Comparison of ENCODE assay signal across 14 mouse cellular contexts in the genomic region with DNA sequence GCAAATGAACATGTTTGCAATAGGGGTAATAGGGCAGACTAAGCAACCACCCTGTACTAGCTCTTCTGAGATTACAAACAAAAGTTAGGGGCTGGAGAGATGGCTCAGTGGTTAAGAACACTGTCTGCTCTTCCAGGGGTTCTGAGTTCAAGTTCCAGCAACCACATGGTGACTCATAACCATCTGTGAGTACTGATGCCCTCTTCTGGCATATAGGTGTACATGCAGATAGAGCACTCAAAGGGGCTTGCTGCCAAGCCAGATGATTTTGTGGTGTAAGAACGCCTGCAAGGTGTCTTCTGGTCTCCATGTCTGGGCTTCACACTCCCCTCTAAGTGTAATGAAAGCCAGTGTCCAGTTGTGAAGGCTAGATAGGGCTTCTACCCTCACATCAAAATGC. TPM values are rescaled to one million over a fixed set of nuclear protein-coding genes. Genes with fewer than 3 reads are reported as not detected.
DNase-seq lines count a peak whose midpoint lies in the region; ATAC-seq and TF ChIP-seq lines count a peak whose summit lies in the region.
"Had no signal": no experiment of that assay in that cellular context is flagged by ENCODE, and none has a peak within 500 bp of the region (broad histone marks: within the 10 kb centered on the region; RNA-seq: fewer than 3 reads in every experiment).

No protein-coding gene starts in this region.

- no peak overlapping the region for H3K27ac ChIP-seq in left cerebral cortex, adult 2 months
- H3K27ac ChIP-seq: embryonic facial prominence, embryonic 10.5 days; midbrain, embryonic 13.5 days had no signal

- TF ChIP-seq POLR2A in brain, embryonic 14.5 days (IDR thresholded peaks at IDR 0.05; ENCODE audit: borderline replicate concordance, extremely low read depth, insufficient read depth, insufficient read length, poor library complexity, severe bottlenecking): no peak

- peak; percentile 25 for DNase-seq in embryo, embryonic 10.5 days (ENCODE audit: low spot score)
- DNase-seq in embryo, embryonic 10 days (ENCODE audit: low spot score): no peak
- no peak for DNase-seq in left cerebral cortex, adult 2 months (ENCODE audit: extremely low spot score in 1 of 2, low spot score in 2 of 2)
- no peak for DNase-seq in left cerebral cortex, adult 11 months (ENCODE audit: low spot score)
- peak; percentile 16 to 19 for DNase-seq in B cell, adult 2 months
- no peak for DNase-seq in brain, embryonic 14.5 days (ENCODE audit: low read depth)
- DNase-seq in layer of hippocampus, adult 11-12 months (ENCODE audit: low spot score): no peak
- DNase-seq: adrenal gland, adult 2 months; gastrocnemius, postnatal 25 days; heart, postnatal 14 days; kidney, adult 8-10 months had no signal

- no peak overlapping the region for H3K4me3 ChIP-seq in left cerebral cortex, adult 2 months
- H3K4me3 ChIP-seq: embryonic facial prominence, embryonic 10.5 days; midbrain, embryonic 13.5 days had no signal

- peak; percentile 56 for TF ChIP-seq CTCF in left cerebral cortex, adult 2 months (IDR thresholded peaks at IDR 0.05)
- peak; percentile 25; the same call in 1 of the 2 replicates for TF ChIP-seq CTCF in brain, embryonic 14.5 days (IDR thresholded peaks at IDR 0.05; ENCODE audit: borderline replicate concordance, extremely low read depth, insufficient read depth, insufficient read length)

- intact Hi-C loops in left cerebral cortex, adult 2 months (cut with DNase I): no loop called here

- ATAC-seq in activated CD4-positive, CD25-positive, alpha-beta regulatory T cell, adult 4 months: no peak
- ATAC-seq: midbrain, embryonic 13.5 days had no signal

RNA-seq across cellular contexts. Expression of a gene that starts 11.4 kb away (rescaled TPM):
- 100 to 1,000 TPM; 279 to 291 TPM for total RNA-seq in left cerebral cortex, adult 2 months (2021)
- polyA plus RNA-seq in brain, embryonic 14.5 days (2012; rRNA removed): 117 and 134 TPM in 2 replicates
- 1 to 10 TPM; 4.6 to 6.7 TPM for polyA plus RNA-seq in activated CD4-positive, CD25-positive, alpha-beta regulatory T cell, adult 4 months (2017; shearing (Covaris generic))

RNA-seq across cellular contexts. Expression of a gene that starts 22.9 kb away (rescaled TPM):
- total RNA-seq in left cerebral cortex, adult 2 months (2021): 100 to 1,000 TPM; 144 to 157 TPM
- 195 and 205 TPM in 2 replicates for polyA plus RNA-seq in brain, embryonic 14.5 days (2012; rRNA removed)
- 100 to 1,000 TPM; 118 to 143 TPM for polyA plus RNA-seq in activated CD4-positive, CD25-positive, alpha-beta regulatory T cell, adult 4 months (2017; shearing (Covaris generic))

RNA-seq across cellular contexts. Expression of a gene that starts 31.4 kb away (rescaled TPM):
- total RNA-seq in left cerebral cortex, adult 2 months (2021): 100 to 1,000 TPM; 214 to 247 TPM
- polyA plus RNA-seq in brain, embryonic 14.5 days (2012; rRNA removed): 467 and 494 TPM in 2 replicates
- not detected for polyA plus RNA-seq in activated CD4-positive, CD25-positive, alpha-beta regulatory T cell, adult 4 months (2017; shearing (Covaris generic))
- total RNA-seq: gastrocnemius, postnatal 25 days had no signal

RNA-seq across cellular contexts. Expression of a gene that starts 41.4 kb away (rescaled TPM):
- total RNA-seq in left cerebral cortex, adult 2 months (2021): 10 to 100 TPM; 23.4 to 25.7 TPM
- 62.8 and 63.2 TPM in 2 replicates for polyA plus RNA-seq in brain, embryonic 14.5 days (2012; rRNA removed)
- polyA plus RNA-seq in activated CD4-positive, CD25-positive, alpha-beta regulatory T cell, adult 4 months (2017; shearing (Covaris generic)): 10 to 100 TPM; 49.2 to 51.1 TPM

RNA-seq across cellular contexts. Expression of a gene that starts 44.4 kb away (rescaled TPM):
- 100 to 1,000 TPM; 154 to 156 TPM for total RNA-seq in left cerebral cortex, adult 2 months (2021)
- polyA plus RNA-seq in brain, embryonic 14.5 days (2012; rRNA removed): 6.8 and 10.7 TPM in 2 replicates
- polyA plus RNA-seq in activated CD4-positive, CD25-positive, alpha-beta regulatory T cell, adult 4 months (2017; shearing (Covaris generic)): not detected
- total RNA-seq: gastrocnemius, postnatal 25 days had no signal

Comparison
In these comparisons a context has a peak if more than half of its experiments do, and no peak if none do; other contexts are left out.
1. DNase-seq: peak in embryo, embryonic 10.5 days (single experiment) and B cell, adult 2 months (2 of 2); none in embryo, embryonic 10 days (single experiment), left cerebral cortex, adult 2 months (0 of 2), left cerebral cortex, adult 11 months (single experiment), brain, embryonic 14.5 days (single experiment) and layer of hippocampus, adult 11-12 months (single experiment).
2. RNA of a gene that starts 11.4 kb away (polyA plus RNA-seq): 117 to 134 TPM in brain, embryonic 14.5 days; 4.6 to 6.7 TPM in activated CD4-positive, CD25-positive, alpha-beta regulatory T cell, adult 4 months; every median in the first group is over 10 times any median in the second.
3. RNA of a gene that starts 31.4 kb away (polyA plus RNA-seq): 467 to 494 TPM in brain, embryonic 14.5 days; not detected in activated CD4-positive, CD25-positive, alpha-beta regulatory T cell, adult 4 months; every median in the first group is over 100 times any median in the second.